24 mouse cellular contexts compared by ENCODE assay signal in the genomic region with DNA sequence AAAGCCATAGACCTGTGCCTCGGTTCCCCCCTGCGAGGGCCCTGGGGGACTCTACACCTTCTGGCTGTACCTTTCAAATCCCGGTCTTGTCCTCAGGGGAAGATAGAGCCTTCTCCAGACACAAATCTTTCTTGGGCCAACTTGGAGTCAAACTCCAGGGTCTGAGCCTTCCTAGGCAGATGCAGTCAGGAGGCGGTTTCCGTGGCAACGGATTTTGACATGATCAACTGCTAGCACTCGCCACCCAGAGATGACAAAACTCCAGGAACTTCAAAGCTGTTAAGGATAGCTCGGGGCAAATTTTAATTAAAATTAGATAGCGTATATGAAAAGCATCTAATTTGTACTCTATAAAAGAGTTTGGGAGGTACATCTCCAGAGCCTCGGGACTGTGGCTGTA.
DNase-seq lines count a peak whose midpoint lies in the region; ATAC-seq and TF ChIP-seq lines count a peak whose summit lies in the region.
"Had no signal": no experiment of that assay in that cellular context is flagged by ENCODE, and none has a peak within 500 bp of the region (broad histone marks: within the 10 kb centered on the region; RNA-seq: fewer than 3 reads in every experiment).

No protein-coding gene starts in this region.

- peak; percentile 69 for DNase-seq in hindbrain, postnatal 0 days (ENCODE audit: low spot score)
- DNase-seq in right cerebral cortex, postnatal 10 days (ENCODE audit: low spot score in 2 of 2), result peak; percentile 43 to 49
- DNase-seq in right cerebral cortex, postnatal 4 days, result no peak
- peak; percentile 14 for DNase-seq in brain, embryonic 18.5 days (ENCODE audit: low read depth, low spot score)
- DNase-seq in natural killer cell, adult 2 months (ENCODE audit: low spot score in 2 of 2), result no peak
- DNase-seq: adrenal gland, postnatal 14 days; cerebellum, adult 2 months; cerebellum, postnatal 14 days; heart, adult 2 months; heart, postnatal 4 days; kidney, adult 11 months; kidney, postnatal 25 days; liver; lung, embryonic 14.5 days; lung, postnatal 14 days had no signal

- no peak overlapping the region for H3K27ac ChIP-seq in hindbrain, postnatal 0 days
- no peak overlapping the region for H3K27ac ChIP-seq in hindbrain, embryonic 12.5 days
- no peak overlapping the region for H3K27ac ChIP-seq in midbrain, embryonic 16.5 days (ENCODE audit: low read length)
- H3K27ac ChIP-seq: embryonic facial prominence, embryonic 13.5 days; forebrain, embryonic 10.5 days; heart, adult 2 months; liver, embryonic 14.5 days; neural tube, embryonic 12.5 days had no signal

- ATAC-seq in hindbrain, postnatal 0 days, result 0 out of 2 replicates have a peak, but pooled peaks have one; percentile 44
- ATAC-seq in hindbrain, embryonic 12.5 days (ENCODE audit: low FRiP score), result no peak
- peak; percentile 69; the same call in 1 of the 2 replicates for ATAC-seq in midbrain, embryonic 16.5 days
- ATAC-seq in activated CD4-positive, CD25-positive, alpha-beta regulatory T cell, adult 4 months, result no peak
- ATAC-seq: forebrain, embryonic 16.5 days had no signal

- H3K9ac ChIP-seq in hindbrain, postnatal 0 days (replicated peaks; ENCODE audit: low read length), result no peak overlapping the region
- H3K9ac ChIP-seq in hindbrain, embryonic 12.5 days, result no peak overlapping the region
- no peak overlapping the region for H3K9ac ChIP-seq in midbrain, embryonic 16.5 days (ENCODE audit: low read depth, low read length)
- H3K9ac ChIP-seq: embryonic facial prominence, embryonic 13.5 days; heart, embryonic 12.5 days; liver, embryonic 14.5 days; lung, embryonic 14.5 days; neural tube, embryonic 12.5 days had no signal

- TF ChIP-seq CTCF in hindbrain, postnatal 0 days (IDR thresholded peaks at IDR 0.05; ENCODE audit: low read depth), result no peak

- peaks cover 35% of the 10 kb centered on the region for H3K27me3 ChIP-seq in hindbrain, postnatal 0 days (ENCODE audit: insufficient read depth, low read length)
- peaks cover 40% of the 10 kb centered on the region for H3K27me3 ChIP-seq in hindbrain, embryonic 12.5 days
- H3K27me3 ChIP-seq in midbrain, embryonic 16.5 days (ENCODE audit: control insufficient read depth, insufficient read depth, low read depth, low read length), result peaks cover 22% of the 10 kb centered on the region

- H3K9me3 ChIP-seq in hindbrain, postnatal 0 days (ENCODE audit: low read length), result no peaks in the 10 kb centered on the region
- H3K9me3 ChIP-seq in hindbrain, embryonic 12.5 days (replicated peaks), result no peaks in the 10 kb centered on the region; the same call in 1 of the 2 replicates
- H3K9me3 ChIP-seq in midbrain, embryonic 16.5 days (replicated peaks; ENCODE audit: control insufficient read depth, low read length, poor library complexity, severe bottlenecking), result no peaks in the 10 kb centered on the region
- H3K9me3 ChIP-seq: embryonic facial prominence, embryonic 13.5 days; neural tube, embryonic 12.5 days had no signal

- H3K4me2 ChIP-seq in hindbrain, postnatal 0 days (ENCODE audit: low read depth, low read length), result no peak overlapping the region
- H3K4me2 ChIP-seq in hindbrain, embryonic 12.5 days (replicated peaks), result no peak overlapping the region
- no peak overlapping the region for H3K4me2 ChIP-seq in midbrain, embryonic 16.5 days (ENCODE audit: low read length)
- H3K4me2 ChIP-seq: embryonic facial prominence, embryonic 13.5 days; heart, embryonic 12.5 days; lung, embryonic 14.5 days; neural tube, embryonic 12.5 days had no signal

- H3K4me1 ChIP-seq in hindbrain, postnatal 0 days (ENCODE audit: insufficient read depth, low read length), result no peaks in the 10 kb centered on the region
- peaks cover 8% of the 10 kb centered on the region for H3K4me1 ChIP-seq in hindbrain, embryonic 12.5 days
- H3K4me1 ChIP-seq in midbrain, embryonic 16.5 days (ENCODE audit: control insufficient read depth, insufficient read depth, low read length), result peaks cover 10% of the 10 kb centered on the region
- H3K4me1 ChIP-seq: neural tube, embryonic 12.5 days had no signal

- no peaks in the 10 kb centered on the region for H3K36me3 ChIP-seq in hindbrain, postnatal 0 days (ENCODE audit: insufficient read depth, low read length)
- H3K36me3 ChIP-seq in hindbrain, embryonic 12.5 days, result no peaks in the 10 kb centered on the region
- H3K36me3 ChIP-seq in midbrain, embryonic 16.5 days (ENCODE audit: control insufficient read depth, insufficient read depth, low read length), result no peaks in the 10 kb centered on the region
- H3K36me3 ChIP-seq: embryonic facial prominence, embryonic 13.5 days; forebrain, embryonic 10.5 days; heart, embryonic 12.5 days; neural tube, embryonic 12.5 days had no signal

- H3K4me3 ChIP-seq in hindbrain, postnatal 0 days (ENCODE audit: low read length), result no peak overlapping the region
- H3K4me3 ChIP-seq in hindbrain, embryonic 12.5 days, result no peak overlapping the region
- no peak overlapping the region for H3K4me3 ChIP-seq in midbrain, embryonic 16.5 days (ENCODE audit: low read depth, low read length)
- H3K4me3 ChIP-seq: embryonic facial prominence, embryonic 13.5 days; forebrain, embryonic 10.5 days; heart, adult 2 months; heart, embryonic 12.5 days; neural tube, embryonic 12.5 days had no signal

- 56% methylated on average over 10 of the region's 10 CpGs for WGBS in hindbrain, postnatal 0 days
- WGBS in hindbrain, embryonic 12.5 days, result 70% methylated on average over 10 of the region's 10 CpGs
- 38% methylated on average over 10 of the region's 10 CpGs for WGBS in midbrain, embryonic 16.5 days

Comparison
In these comparisons a context has a peak if more than half of its experiments do, and no peak if none do; other contexts are left out.
1. ATAC-seq: peak in hindbrain, postnatal 0 days (single experiment) and midbrain, embryonic 16.5 days (single experiment); none in hindbrain, embryonic 12.5 days (single experiment) and activated CD4-positive, CD25-positive, alpha-beta regulatory T cell, adult 4 months (single experiment).
2. DNase-seq: peak in hindbrain, postnatal 0 days (single experiment), right cerebral cortex, postnatal 10 days (2 of 2) and brain, embryonic 18.5 days (single experiment); none in right cerebral cortex, postnatal 4 days (single experiment) and natural killer cell, adult 2 months (0 of 2).